Mouse (Mus musculus): ENCODE results near the gene Fam13c.

GRCm38 (mm10) chr10:70439676-70440521, at the start of gene Fam13c:
- TF ChIP-seq CTCF (IDR thresholded peaks at IDR 0.05; ENCODE audit: extremely low read depth, insufficient read length, insufficient replicate concordance, low read depth, low read length), result no peak
- TF ChIP-seq POLR2A (IDR thresholded peaks at IDR 0.05; ENCODE audit: low read depth, low read length), result no peak
